Mouse (Mus musculus) MEL (cell line): Measurements from ENCODE around the gene Cyp2d26. TPM values are rescaled to one million over a fixed set of nuclear protein-coding genes. Genes with fewer than 3 reads are reported as not detected.

ENCODE experiments used
- DNase-seq: peaks from one replicate; pipeline ENCODE4 v3.0.0; 2011; ENCODE audit warnings: low read depth, low spot score
- H3K27ac ChIP-seq: 2 replicates; pipeline ENCODE4 v1.5.1; 2012; ENCODE audit warnings: low read depth, mild to moderate bottlenecking, control low read depth, low read length, moderate library complexity; ENCODE audit not compliant: control insufficient read depth
- H3K27me3 ChIP-seq, 2 experiments: fragments of 150-350 bp in 1 of 2; sonication (generic) in 1 of 2; 2 replicates each; pipeline ENCODE4 v1.6.1; 2012; ENCODE audit warnings: low read length in 2 of 2, mild to moderate bottlenecking in 2 of 2, improper control_type of control experiment in 1 of 2, moderate library complexity in 1 of 2; ENCODE audit not compliant: insufficient read depth in 2 of 2, control insufficient read depth in 1 of 2
- H3K36me3 ChIP-seq, 2 experiments: 2 replicates each; pipeline ENCODE4 v1.6.1; 2012 to 2014; ENCODE audit warnings: low read length in 2 of 2, improper control_type of control experiment in 1 of 2, inconsistent platforms in 1 of 2, mild to moderate bottlenecking in 1 of 2; ENCODE audit not compliant: insufficient read depth in 2 of 2, control insufficient read depth in 1 of 2
- H3K4me1 ChIP-seq, 2 experiments: fragments of 150-350 bp in 1 of 2; sonication (generic) in 1 of 2; 2 replicates each; pipeline ENCODE4 v1.6.1; 2012; ENCODE audit warnings: low read length in 2 of 2, improper control_type of control experiment in 1 of 2, mild to moderate bottlenecking in 1 of 2; ENCODE audit not compliant: insufficient read depth in 2 of 2, control insufficient read depth in 1 of 2
- H3K4me3 ChIP-seq, 2 experiments: fragments of 150-350 bp in 1 of 2; sonication (generic) in 1 of 2; 2 replicates each; pipeline ENCODE4 v1.5.1; 2012; ENCODE audit warnings: low read depth in 2 of 2, low read length in 2 of 2, mild to moderate bottlenecking in 2 of 2, moderate library complexity in 2 of 2, control low read depth in 1 of 2, improper control_type of control experiment in 1 of 2; ENCODE audit not compliant: control insufficient read depth in 1 of 2, insufficient read depth in 1 of 2
- H3K79me2 ChIP-seq: 2 replicates; pipeline ENCODE4 v1.6.1; 2012; ENCODE audit warnings: mild to moderate bottlenecking, low read length, moderate library complexity; ENCODE audit not compliant: control insufficient read depth, poor library complexity, insufficient read depth
- H3K9ac ChIP-seq: 2 replicates; pipeline ENCODE4 v1.6.1; 2012; ENCODE audit warnings: low read depth, mild to moderate bottlenecking, control low read depth, low read length, moderate library complexity; ENCODE audit not compliant: control insufficient read depth, poor library complexity, severe bottlenecking
- H3K9me3 ChIP-seq: fragments of 150-350 bp; sonication (generic); replicated peaks from 2 replicates; pipeline ENCODE4 v1.6.1; 2012; ENCODE audit warnings: mild to moderate bottlenecking, low read length, improper control_type of control experiment, moderate library complexity; ENCODE audit not compliant: insufficient read depth
- BHLHE40 ChIP-seq: IDR thresholded peaks from 2 replicates; pipeline ENCODE4 v1.6.1; 2012; ENCODE audit warnings: low read depth, mild to moderate bottlenecking, inconsistent platforms, low read length, improper control_type of control experiment, borderline replicate concordance
- CHD1 ChIP-seq: IDR thresholded peaks from 2 replicates; pipeline ENCODE4 v1.6.1; 2012; ENCODE audit warnings: low read depth, mild to moderate bottlenecking, inconsistent platforms, low read length, improper control_type of control experiment
- CHD2 ChIP-seq: IDR thresholded peaks from 2 replicates; pipeline ENCODE4 v1.6.1; 2011; ENCODE audit warnings: low read length, improper control_type of control experiment
- CTCF ChIP-seq, 3 experiments: IDR thresholded peaks in 2 of 3; conservative IDR thresholded peaks in 1 of 3; 2 replicates each; pipeline ENCODE4 v1.5.1; 2011 to 2012; ENCODE audit warnings: low read length in 3 of 3, low read depth in 2 of 3, mild to moderate bottlenecking in 2 of 3, improper control_type of control experiment in 1 of 3, inconsistent platforms in 1 of 3, mixed read lengths in 1 of 3, moderate library complexity in 1 of 3; ENCODE audit not compliant: control insufficient read depth in 1 of 3, insufficient read depth in 1 of 3, poor library complexity in 1 of 3, severe bottlenecking in 1 of 3
- ELF1 ChIP-seq: IDR thresholded peaks from 2 replicates; pipeline ENCODE4 v1.6.1; 2014; ENCODE audit warnings: low read depth, mild to moderate bottlenecking, inconsistent platforms, low read length, improper control_type of control experiment, moderate library complexity
- ETS1 ChIP-seq: IDR thresholded peaks from 2 replicates; pipeline ENCODE4 v1.6.1; 2012; ENCODE audit warnings: low read depth, mild to moderate bottlenecking, inconsistent platforms, low read length, improper control_type of control experiment, moderate library complexity
- GABPA ChIP-seq: IDR thresholded peaks from 2 replicates; pipeline ENCODE4 v1.6.1; 2012; ENCODE audit warnings: low read depth, mild to moderate bottlenecking, inconsistent platforms, low read length, improper control_type of control experiment, moderate library complexity
- GATA1 ChIP-seq: IDR thresholded peaks from 2 replicates; pipeline ENCODE4 v1.6.1; 2011; ENCODE audit warnings: low read depth, low read length, improper control_type of control experiment
- HCFC1 ChIP-seq: IDR thresholded peaks from 2 replicates; pipeline ENCODE4 v1.6.1; 2012; ENCODE audit warnings: low read depth, mild to moderate bottlenecking, inconsistent platforms, low read length, improper control_type of control experiment, moderate library complexity
- JUND ChIP-seq: IDR thresholded peaks from 2 replicates; pipeline ENCODE4 v1.6.1; 2011; ENCODE audit warnings: low read depth, mild to moderate bottlenecking, improper control_type of control experiment, low read length
- MAFK ChIP-seq: IDR thresholded peaks from 2 replicates; pipeline ENCODE4 v1.6.1; 2011; ENCODE audit warnings: low read depth, mild to moderate bottlenecking, low read length, improper control_type of control experiment, borderline replicate concordance
- MAZ ChIP-seq: IDR thresholded peaks from 2 replicates; pipeline ENCODE4 v1.6.1; 2012; ENCODE audit warnings: low read depth, mild to moderate bottlenecking, inconsistent platforms, low read length, improper control_type of control experiment
- MEF2A ChIP-seq: IDR thresholded peaks from 2 replicates; pipeline ENCODE4 v1.6.1; 2014; ENCODE audit warnings: low read depth, mild to moderate bottlenecking, inconsistent platforms, low read length, improper control_type of control experiment; ENCODE audit not compliant: poor library complexity, insufficient replicate concordance, severe bottlenecking; ENCODE audit errors: extremely low read depth
- MXI1 ChIP-seq: IDR thresholded peaks from 2 replicates; pipeline ENCODE4 v1.6.1; 2011; ENCODE audit warnings: mild to moderate bottlenecking, low read depth, low read length, improper control_type of control experiment
- MYB ChIP-seq: IDR thresholded peaks from 2 replicates; pipeline ENCODE4 v1.6.1; 2011; ENCODE audit warnings: mild to moderate bottlenecking, low read depth, low read length, improper control_type of control experiment
- NELFE ChIP-seq: IDR thresholded peaks from 2 replicates; pipeline ENCODE4 v1.6.1; 2011; ENCODE audit warnings: low read depth, low read length, improper control_type of control experiment
- POLR2AphosphoS5 ChIP-seq: IDR thresholded peaks from 2 replicates; pipeline ENCODE4 v1.6.1; 2012; ENCODE audit warnings: low read depth, borderline replicate concordance, mild to moderate bottlenecking, inconsistent platforms, low read length, moderate library complexity, mixed read lengths
- RAD21 ChIP-seq: IDR thresholded peaks from 2 replicates; pipeline ENCODE4 v1.6.1; 2011; ENCODE audit warnings: mild to moderate bottlenecking, low read depth, low read length, improper control_type of control experiment
- SIN3A ChIP-seq: IDR thresholded peaks from 2 replicates; pipeline ENCODE4 v1.6.1; 2012; ENCODE audit warnings: low read length, improper control_type of control experiment, inconsistent platforms
- SMC3 ChIP-seq: IDR thresholded peaks from 2 replicates; pipeline ENCODE4 v1.6.1; 2011; ENCODE audit warnings: low read depth, low read length, improper control_type of control experiment
- TBP ChIP-seq: IDR thresholded peaks from 2 replicates; pipeline ENCODE4 v1.8.0; 2011; ENCODE audit warnings: low read depth, low read length, improper control_type of control experiment
- TCF12 ChIP-seq: IDR thresholded peaks from 2 replicates; pipeline ENCODE4 v1.6.1; 2014; ENCODE audit warnings: low read depth, mild to moderate bottlenecking, inconsistent platforms, low read length, improper control_type of control experiment, moderate library complexity
- USF2 ChIP-seq, 2 experiments: IDR thresholded peaks; 2 replicates each; pipeline ENCODE4 v1.6.1; 2011 to 2012; ENCODE audit warnings: improper control_type of control experiment in 2 of 2, low read length in 2 of 2, borderline replicate concordance in 1 of 2, inconsistent platforms in 1 of 2, low read depth in 1 of 2, mild to moderate bottlenecking in 1 of 2; ENCODE audit not compliant: insufficient read depth in 1 of 2
- ZC3H11A ChIP-seq: IDR thresholded peaks from 2 replicates; pipeline ENCODE4 v1.6.1; 2012; ENCODE audit warnings: low read depth, mild to moderate bottlenecking, inconsistent platforms, low read length, improper control_type of control experiment
- ZKSCAN1 ChIP-seq: IDR thresholded peaks from 2 replicates; pipeline ENCODE4 v1.6.1; 2012; ENCODE audit warnings: low read depth, mild to moderate bottlenecking, inconsistent platforms, low read length, improper control_type of control experiment, moderate library complexity
- ZMIZ1 ChIP-seq: IDR thresholded peaks from 2 replicates; pipeline ENCODE4 v1.6.1; 2012; ENCODE audit warnings: low read depth, mild to moderate bottlenecking, inconsistent platforms, low read length, improper control_type of control experiment, moderate library complexity
- polyA plus RNA-seq, 2 experiments: library from polyadenylated mRNA; stranded (reverse) in 1 of 2; unstranded in 1 of 2; fragments of >175 nt in 1 of 2; fragments of >200 nt in 1 of 2; gene quantifications; 2 replicates each; pipeline versions ENCODE4 v1.2.1 to v1.2.4; 2012; ENCODE audit warnings: low replicate concordance in 2 of 2, low read depth in 1 of 2; ENCODE audit not compliant: insufficient read length in 2 of 2, insufficient read depth in 1 of 2, missing spikeins in 1 of 2
- total RNA-seq: library from RNA; depleted of rRNA; stranded (reverse); fragments of 300-350 nt; gene quantifications from 2 replicates; pipeline ENCODE4 v1.2.3, GENCODE M21; 2012

The Cyp2d26 gene
- total and polyA plus RNA-seq, 3 experiments, result not detected

- no peaks in the 10 kb centered on the region for H3K9me3 ChIP-seq
- H3K36me3 ChIP-seq, result peaks cover 0 to 15% of the 10 kb centered on the region in 2 experiments; a peak in 2 of 4 replicates
- TF ChIP-seq RAD21, result no peak
- TF ChIP-seq POLR2AphosphoS5, result no peak
- no peak for TF ChIP-seq TCF12
- TF ChIP-seq MAZ, result no peak
- TF ChIP-seq SIN3A, result no peak
- TF ChIP-seq ZKSCAN1, result no peak
- no peak for TF ChIP-seq ETS1
- TF ChIP-seq MYB, result no peak
- TF ChIP-seq ELF1, result no peak
- no peak for TF ChIP-seq CTCF (IDR thresholded peaks at IDR 0.05 in 2 of 3, conservative IDR thresholded peaks at IDR 0.05 in 1 of 3; ENCODE audit: control insufficient read depth in 1 of 3, insufficient read depth in 1 of 3, low read depth in 2 of 3, low read length in 3 of 3, poor library complexity in 1 of 3, severe bottlenecking in 1 of 3)
- no peak for TF ChIP-seq MXI1
- no peak for TF ChIP-seq NELFE
- no peak overlapping the region for H3K9ac ChIP-seq
- H3K4me3 ChIP-seq, result no peak overlapping the region
- no peak for DNase-seq
- no peak overlapping the region for H3K27ac ChIP-seq
- peaks cover 3% of the 10 kb centered on the region; the same call in 1 of the 2 replicates for H3K79me2 ChIP-seq
- no peaks in the 10 kb centered on the region for H3K27me3 ChIP-seq
- H3K4me1 ChIP-seq, result no peaks in the 10 kb centered on the region
Observed at GRCm38 (mm10) chr15:82821657-82822056, 27.6 kb upstream of the Cyp2d26 start.

GRCm38 (mm10) chr15:82815296-82815695 lies 21.2 kb upstream of the Cyp2d26 start:
- no peak overlapping the region for H3K27ac ChIP-seq
- no peak for DNase-seq
- no peak overlapping the region for H3K9ac ChIP-seq
- H3K4me1 ChIP-seq, result peaks cover 8 to 17% of the 10 kb centered on the region in 2 experiments
- TF ChIP-seq TBP (no peak), ELF1 (no peak), ZC3H11A (no peak), ZKSCAN1 (no peak), ETS1 (no peak), TCF12 (no peak), SMC3 (no peak), HCFC1 (no peak), GATA1 (no peak), BHLHE40 (no peak), POLR2AphosphoS5 (no peak), GABPA (no peak), USF2 (IDR thresholded peaks at IDR 0.05; ENCODE audit: borderline replicate concordance in 1 of 2, insufficient read depth in 1 of 2, low read depth in 1 of 2, low read length in 2 of 2) (no peak), ZMIZ1 (no peak), MEF2A (no peak), CHD1 (no peak), JUND (no peak), CHD2 (no peak), MAZ (no peak), MAFK (no peak)
- H3K36me3 ChIP-seq, result peaks cover 3 to 27% of the 10 kb centered on the region in 2 experiments
- no peaks in the 10 kb centered on the region for H3K79me2 ChIP-seq
- H3K9me3 ChIP-seq, result no peaks in the 10 kb centered on the region
- no peak overlapping the region for H3K4me3 ChIP-seq
- H3K27me3 ChIP-seq, result no peaks in the 10 kb centered on the region
